Mouse (Mus musculus): ENCODE data around the gene Sim1. TPM values are rescaled to one million over a fixed set of nuclear protein-coding genes. Genes with fewer than 3 reads are reported as not detected.

The Sim1 gene
- polyA plus RNA-seq, 1 experiment from 2014 or later, result 1.6 TPM

GRCm38 (mm10) chr10:50983620-50984019, 89.1 kb downstream of the Sim1 start:
- Histone ChIP-seq H3K4me3 (replicated peaks) (no peak overlapping the region), H3K4me2 (replicated peaks) (no peak overlapping the region), H3K9ac (no peak overlapping the region), H3K27me3 (no peaks in the 10 kb centered on the region), H3K27ac (replicated peaks) (no peak overlapping the region), H3K9me3 (replicated peaks) (no peaks in the 10 kb centered on the region), H3K36me3 (no peaks in the 10 kb centered on the region), H3K4me1 (no peaks in the 10 kb centered on the region)
- ATAC-seq (ENCODE audit: insufficient number of reproducible peaks, low FRiP score, low TSS enrichment, low read depth), result no peak
- WGBS, result 90% methylated on average over 4 of the region's 4 CpGs

- 62% methylated on average over 3 of the region's 3 CpGs for WGBS
Measured at GRCm38 (mm10) chr10:51007798-51008197, 113.2 kb downstream of the Sim1 start.

GRCm38 (mm10) chr10:51011391-51012150, 117.0 kb downstream of the Sim1 start:
- H3K27me3 ChIP-seq, result no peaks in the 10 kb centered on the region
- no peak for ATAC-seq (ENCODE audit: insufficient number of reproducible peaks, low FRiP score, low TSS enrichment, low read depth)
- H3K4me1 ChIP-seq, result 0 out of 2 replicates have a peak, but pooled peaks cover 4% of the 10 kb centered on the region
- H3K9me3 ChIP-seq (replicated peaks), result no peaks in the 10 kb centered on the region
- WGBS, result 16% methylated on average over 8 of the region's 8 CpGs
- no peak overlapping the region for H3K4me2 ChIP-seq (replicated peaks)
- no peak overlapping the region for H3K27ac ChIP-seq (replicated peaks)
- no peak overlapping the region for H3K9ac ChIP-seq
- H3K4me3 ChIP-seq (replicated peaks), result no peak overlapping the region
- H3K36me3 ChIP-seq, result no peaks in the 10 kb centered on the region

More at GRCm38 (mm10) chr10:51007798-51008197, 113.2 kb downstream of the Sim1 start:
- Histone ChIP-seq H3K4me3 (replicated peaks) (no peak overlapping the region), H3K9me3 (replicated peaks) (no peaks in the 10 kb centered on the region), H3K27me3 (no peaks in the 10 kb centered on the region), H3K4me2 (replicated peaks) (no peak overlapping the region), H3K27ac (replicated peaks) (no peak overlapping the region), H3K4me1 (0 out of 2 replicates have a peak, but pooled peaks cover 4% of the 10 kb centered on the region), H3K36me3 (no peaks in the 10 kb centered on the region), H3K9ac (no peak overlapping the region)
- ATAC-seq (ENCODE audit: insufficient number of reproducible peaks, low FRiP score, low TSS enrichment, low read depth), result no peak

GRCm38 (mm10) chr10:51014901-51015300, 120.3 kb downstream of the Sim1 start:
- Histone ChIP-seq H3K4me3 (replicated peaks) (no peak overlapping the region), H3K36me3 (no peaks in the 10 kb centered on the region), H3K27ac (replicated peaks) (no peak overlapping the region), H3K27me3 (no peaks in the 10 kb centered on the region), H3K9ac (no peak overlapping the region), H3K4me1 (0 out of 2 replicates have a peak, but pooled peaks cover 4% of the 10 kb centered on the region), H3K4me2 (replicated peaks) (no peak overlapping the region), H3K9me3 (replicated peaks) (no peaks in the 10 kb centered on the region)
- 42% methylated on average over 2 of the region's 2 CpGs for WGBS
- ATAC-seq (ENCODE audit: insufficient number of reproducible peaks, low FRiP score, low TSS enrichment, low read depth), result no peak

- Histone ChIP-seq H3K4me1 (0 out of 2 replicates have a peak, but pooled peaks cover 4% of the 10 kb centered on the region), H3K9ac (no peak overlapping the region), H3K4me2 (replicated peaks) (no peak overlapping the region), H3K36me3 (no peaks in the 10 kb centered on the region), H3K27me3 (no peaks in the 10 kb centered on the region), H3K9me3 (replicated peaks) (no peaks in the 10 kb centered on the region), H3K27ac (replicated peaks) (no peak overlapping the region), H3K4me3 (replicated peaks) (no peak overlapping the region)
- 63% methylated on average over 1 of the region's 1 CpGs for WGBS
- ATAC-seq (ENCODE audit: insufficient number of reproducible peaks, low FRiP score, low TSS enrichment, low read depth), result no peak
Measured at GRCm38 (mm10) chr10:51015362-51015761, 120.8 kb downstream of the Sim1 start.

GRCm38 (mm10) chr10:51023308-51024279, 129.0 kb downstream of the Sim1 start:
- H3K27me3 ChIP-seq, result no peaks in the 10 kb centered on the region
- H3K4me2 ChIP-seq (replicated peaks), result no peak overlapping the region
- H3K4me1 ChIP-seq, result no peaks in the 10 kb centered on the region
- no peak for ATAC-seq (ENCODE audit: insufficient number of reproducible peaks, low FRiP score, low TSS enrichment, low read depth)
- H3K36me3 ChIP-seq, result no peaks in the 10 kb centered on the region
- no peaks in the 10 kb centered on the region for H3K9me3 ChIP-seq (replicated peaks)
- 71% methylated on average over 9 of the region's 9 CpGs for WGBS
- no peak overlapping the region for H3K27ac ChIP-seq (replicated peaks)
- no peak overlapping the region for H3K9ac ChIP-seq
- no peak overlapping the region for H3K4me3 ChIP-seq (replicated peaks)
